Mouse (Mus musculus): ENCODE measurements at regions not wholly inside any gene's neighbourhood (a gene's known extent, or its start where the extent isn't known, plus 50 kb on each side); places are given as distances from the start of the nearest gene placed in this dataset.

DNA sequence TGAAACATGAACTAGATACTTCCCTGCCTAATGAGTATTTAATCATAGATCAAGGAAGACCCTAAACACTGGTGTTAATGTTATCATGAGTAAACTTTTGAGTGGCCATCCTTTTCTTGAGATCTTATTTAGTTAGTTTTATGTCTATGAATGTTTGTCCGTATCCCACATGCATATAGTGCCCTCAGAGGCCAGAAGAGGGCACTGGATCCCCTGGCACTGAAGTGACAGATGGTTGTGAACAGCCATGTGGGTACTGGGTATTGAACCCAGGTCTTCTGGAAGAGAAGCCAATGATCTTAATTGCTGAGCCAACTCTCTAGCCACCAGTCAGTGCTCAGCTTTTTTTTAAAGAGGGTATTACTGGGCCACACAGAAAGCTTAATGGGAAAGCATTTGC lies 408.6 kb upstream of the Hnrnpa3 start:
- DNase-seq (ENCODE audit: low spot score), result no peak
- Histone ChIP-seq H3K27ac (ENCODE audit: low read depth, low read length) (no peak overlapping the region), H3K4me2 (ENCODE audit: low read depth) (no peak overlapping the region), H3K9ac (ENCODE audit: low read length) (no peak overlapping the region), H3K9me3 (ENCODE audit: control insufficient read depth, low read length) (no peaks in the 10 kb centered on the region), H3K27me3 (ENCODE audit: control insufficient read depth, insufficient read depth, low read length) (no peaks in the 10 kb centered on the region), H3K36me3 (ENCODE audit: control insufficient read depth, insufficient read depth, low read length) (no peaks in the 10 kb centered on the region), H3K4me1 (ENCODE audit: control insufficient read depth, insufficient read depth, low read length) (0 out of 2 replicates have a peak, but pooled peaks cover 2% of the 10 kb centered on the region), H3K4me3 (ENCODE audit: low read depth, low read length) (no peak overlapping the region)
- ATAC-seq (ENCODE audit: insufficient read depth, low FRiP score, low TSS enrichment), result no peak
- WGBS, result 89% methylated on average over 1 of the region's 1 CpGs

DNA sequence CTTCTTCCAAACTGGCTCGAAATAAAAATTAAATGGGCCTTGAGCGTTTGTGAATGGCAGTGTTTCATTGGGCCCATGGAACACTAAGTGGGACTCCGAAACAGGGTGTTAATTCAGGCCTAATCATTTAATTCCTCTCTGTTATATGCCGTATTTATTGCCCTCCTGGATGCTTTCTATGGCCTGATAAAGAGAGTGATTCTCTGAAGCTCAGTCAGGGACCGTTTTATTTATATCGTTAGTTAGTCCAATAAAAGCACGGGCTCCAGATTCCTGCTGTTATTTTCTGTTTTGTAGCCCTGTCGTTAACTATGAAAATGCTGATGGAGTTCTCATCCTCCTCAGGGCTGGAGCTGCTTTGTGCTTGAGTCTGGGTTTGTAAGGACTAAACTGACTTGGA lies 406.2 kb upstream of the Hnrnpa3 start:
- ATAC-seq (ENCODE audit: insufficient read depth, low FRiP score, low TSS enrichment) (no peak), DNase-seq (ENCODE audit: low spot score) (no peak)
- no peak overlapping the region for H3K4me3 ChIP-seq (ENCODE audit: low read depth, low read length)
- H3K4me2 ChIP-seq (ENCODE audit: low read depth), result no peak overlapping the region
- no peak overlapping the region for H3K27ac ChIP-seq (ENCODE audit: low read depth, low read length)
- H3K36me3 ChIP-seq (ENCODE audit: control insufficient read depth, insufficient read depth, low read length), result no peaks in the 10 kb centered on the region
- no peaks in the 10 kb centered on the region for H3K27me3 ChIP-seq (ENCODE audit: control insufficient read depth, insufficient read depth, low read length)
- H3K9ac ChIP-seq (ENCODE audit: low read length), result no peak overlapping the region
- H3K9me3 ChIP-seq (ENCODE audit: control insufficient read depth, low read length), result no peaks in the 10 kb centered on the region
- 51% methylated on average over 8 of the region's 8 CpGs for WGBS
- no peaks in the 10 kb centered on the region for H3K4me1 ChIP-seq (ENCODE audit: control insufficient read depth, insufficient read depth, low read length)

DNA sequence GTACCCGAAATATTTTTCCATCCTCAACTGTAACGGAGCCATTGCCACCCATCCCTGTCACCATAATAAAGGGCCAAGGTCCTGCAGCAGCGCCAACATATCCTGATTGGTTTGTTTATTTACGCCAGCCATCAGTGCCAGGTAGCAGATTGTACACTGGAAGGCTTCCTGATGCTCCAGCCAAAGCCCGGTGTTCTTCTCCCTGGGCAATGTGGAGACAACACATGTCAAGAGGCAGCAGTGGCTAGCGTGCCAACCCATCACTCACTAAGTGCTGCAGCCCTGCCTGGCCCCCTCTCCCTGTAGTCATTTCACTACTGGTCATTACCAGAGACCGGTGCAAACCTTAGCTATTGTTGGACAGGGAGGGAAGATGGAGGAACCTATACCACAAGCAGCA lies 393.8 kb upstream of the Hnrnpa3 start:
- ATAC-seq (ENCODE audit: insufficient read depth, low FRiP score, low TSS enrichment), result no peak
- peaks cover 5% of the 10 kb centered on the region; the same call in 1 of the 2 replicates for H3K4me1 ChIP-seq (ENCODE audit: control insufficient read depth, insufficient read depth, low read length)
- no peak overlapping the region for H3K27ac ChIP-seq (ENCODE audit: low read depth, low read length)
- no peak for DNase-seq (ENCODE audit: low spot score)
- H3K4me3 ChIP-seq (ENCODE audit: low read depth, low read length), result no peak overlapping the region
- H3K9ac ChIP-seq (ENCODE audit: low read length), result no peak overlapping the region
- H3K27me3 ChIP-seq (ENCODE audit: control insufficient read depth, insufficient read depth, low read length), result no peaks in the 10 kb centered on the region
- no peak overlapping the region for H3K4me2 ChIP-seq (ENCODE audit: low read depth)
- H3K36me3 ChIP-seq (ENCODE audit: control insufficient read depth, insufficient read depth, low read length), result no peaks in the 10 kb centered on the region
- H3K9me3 ChIP-seq (ENCODE audit: control insufficient read depth, low read length), result no peaks in the 10 kb centered on the region
- WGBS, result 69% methylated on average over 7 of the region's 7 CpGs

DNA sequence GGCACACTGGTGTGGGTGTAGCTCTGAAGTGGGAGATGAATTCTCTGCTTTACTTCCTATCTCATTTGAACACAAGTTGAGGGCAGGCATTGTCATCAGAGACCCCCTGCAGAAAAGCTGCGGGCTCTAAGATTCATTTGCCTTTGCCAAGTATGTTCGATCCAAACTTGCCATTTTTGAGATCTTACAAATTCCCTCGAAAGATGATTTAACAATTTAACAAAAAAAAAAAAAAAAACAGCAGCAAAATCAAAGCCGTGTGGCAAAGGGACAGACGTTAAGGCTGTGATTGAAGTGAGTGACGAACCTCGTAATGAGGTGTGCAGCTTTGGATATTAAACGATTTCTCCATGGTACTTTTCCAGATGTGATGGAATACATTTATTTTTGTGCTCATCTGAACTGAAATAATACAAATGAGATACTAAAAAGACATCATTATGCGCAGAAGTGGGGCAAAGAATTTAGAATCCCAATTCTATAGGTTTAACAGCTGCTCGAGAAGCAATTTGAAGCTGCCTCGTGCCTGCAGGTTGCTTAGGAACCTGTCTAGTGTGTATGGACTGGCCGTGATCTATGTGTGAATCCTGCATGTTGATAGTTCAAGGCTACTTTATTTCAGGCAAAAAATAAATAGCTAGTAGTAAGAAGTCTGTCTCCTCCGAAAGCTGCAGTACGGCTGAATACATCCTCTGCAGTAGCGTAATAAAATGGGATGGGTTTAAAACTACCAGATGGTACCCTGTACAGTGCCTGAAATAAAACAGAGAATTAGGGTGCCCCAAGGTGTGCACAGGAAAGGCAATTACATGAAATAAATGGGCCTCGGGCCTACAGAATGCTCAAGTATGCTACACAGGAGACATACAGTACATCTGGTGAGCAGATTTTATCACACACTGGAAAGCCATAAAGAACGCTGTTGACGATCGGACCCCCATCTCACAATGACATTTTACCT lies 393.0 kb upstream of the Hnrnpa3 start:
- H3K4me3 ChIP-seq (ENCODE audit: low read depth, low read length), result no peak overlapping the region
- H3K27ac ChIP-seq (ENCODE audit: low read depth, low read length), result no peak overlapping the region
- peaks cover 5% of the 10 kb centered on the region; the same call in 1 of the 2 replicates for H3K4me1 ChIP-seq (ENCODE audit: control insufficient read depth, insufficient read depth, low read length)
- H3K9ac ChIP-seq (ENCODE audit: low read length), result no peak overlapping the region
- no peak for ATAC-seq (ENCODE audit: insufficient read depth, low FRiP score, low TSS enrichment)
- H3K27me3 ChIP-seq (ENCODE audit: control insufficient read depth, insufficient read depth, low read length), result no peaks in the 10 kb centered on the region
- WGBS, result 65% methylated on average over 19 of the region's 19 CpGs
- DNase-seq (ENCODE audit: low spot score), result no peak
- H3K4me2 ChIP-seq (ENCODE audit: low read depth), result no peak overlapping the region
- no peaks in the 10 kb centered on the region for H3K9me3 ChIP-seq (ENCODE audit: control insufficient read depth, low read length)
- no peaks in the 10 kb centered on the region for H3K36me3 ChIP-seq (ENCODE audit: control insufficient read depth, insufficient read depth, low read length)

DNA sequence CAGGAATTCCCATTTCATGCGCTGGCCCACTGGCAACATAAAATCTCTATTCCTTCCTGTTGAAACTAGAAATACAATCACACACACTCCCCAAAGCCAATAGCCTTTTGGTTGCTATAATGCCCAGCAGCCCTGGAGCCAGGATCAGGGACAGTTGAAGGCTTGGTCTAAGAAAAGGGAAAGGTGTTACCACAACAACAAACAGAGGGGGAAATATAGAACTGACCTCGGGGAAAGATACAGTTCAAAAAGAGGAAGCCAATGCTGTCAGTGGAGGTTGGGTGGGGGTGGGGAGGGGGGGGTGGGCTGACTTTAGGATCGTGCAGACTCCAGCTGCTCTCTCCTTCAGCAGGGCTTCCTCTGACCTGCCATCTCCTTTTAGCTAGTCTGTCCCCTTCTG lies 391.1 kb upstream of the Hnrnpa3 start:
- 73% methylated on average over 3 of the region's 3 CpGs for WGBS
- DNase-seq (ENCODE audit: low spot score), result no peak

DNA sequence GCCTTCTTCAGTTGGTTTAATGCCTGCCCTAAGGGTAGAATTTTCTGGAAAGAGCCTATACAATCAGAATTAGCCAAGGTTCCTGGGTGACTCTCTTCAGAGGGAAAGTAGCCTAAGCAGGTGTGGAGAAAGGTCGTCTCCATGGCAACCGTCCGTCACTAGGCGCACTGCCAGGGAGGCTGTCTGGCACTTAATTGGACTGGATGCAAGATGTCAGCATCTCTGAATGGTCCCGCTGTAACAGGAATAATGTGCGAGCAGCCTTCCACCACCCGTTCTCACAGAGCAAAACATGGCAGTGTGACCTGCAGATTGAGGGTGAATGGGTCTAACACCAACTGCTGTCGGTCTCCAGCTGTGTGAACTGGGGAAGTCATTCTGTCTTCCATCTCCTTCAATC lies 389.6 kb upstream of the Hnrnpa3 start:
- no peak for ATAC-seq (ENCODE audit: insufficient read depth, low FRiP score, low TSS enrichment)
- WGBS, result 47% methylated on average over 8 of the region's 8 CpGs
- no peak overlapping the region for H3K4me3 ChIP-seq (ENCODE audit: low read depth, low read length)
- no peaks in the 10 kb centered on the region for H3K9me3 ChIP-seq (ENCODE audit: control insufficient read depth, low read length)
- peak; percentile 61 for DNase-seq (ENCODE audit: low spot score)
- H3K27ac ChIP-seq (ENCODE audit: low read depth, low read length), result no peak overlapping the region
- H3K4me1 ChIP-seq (ENCODE audit: control insufficient read depth, insufficient read depth, low read length), result peaks cover 5% of the 10 kb centered on the region; the same call in 1 of the 2 replicates
- H3K36me3 ChIP-seq (ENCODE audit: control insufficient read depth, insufficient read depth, low read length), result no peaks in the 10 kb centered on the region
- H3K27me3 ChIP-seq (ENCODE audit: control insufficient read depth, insufficient read depth, low read length), result no peaks in the 10 kb centered on the region
- H3K4me2 ChIP-seq (ENCODE audit: low read depth), result no peak overlapping the region
- H3K9ac ChIP-seq (ENCODE audit: low read length), result no peak overlapping the region

More for the DNA sequence above, 391.1 kb upstream of the Hnrnpa3 start:
- Histone ChIP-seq H3K27ac (ENCODE audit: low read depth, low read length) (no peak overlapping the region), H3K9ac (ENCODE audit: low read length) (no peak overlapping the region), H3K9me3 (ENCODE audit: control insufficient read depth, low read length) (no peaks in the 10 kb centered on the region), H3K27me3 (ENCODE audit: control insufficient read depth, insufficient read depth, low read length) (no peaks in the 10 kb centered on the region), H3K4me2 (ENCODE audit: low read depth) (no peak overlapping the region), H3K36me3 (ENCODE audit: control insufficient read depth, insufficient read depth, low read length) (no peaks in the 10 kb centered on the region), H3K4me3 (ENCODE audit: low read depth, low read length) (no peak overlapping the region), H3K4me1 (ENCODE audit: control insufficient read depth, insufficient read depth, low read length) (peaks cover 5% of the 10 kb centered on the region; the same call in 1 of the 2 replicates)
- no peak for ATAC-seq (ENCODE audit: insufficient read depth, low FRiP score, low TSS enrichment)

DNA sequence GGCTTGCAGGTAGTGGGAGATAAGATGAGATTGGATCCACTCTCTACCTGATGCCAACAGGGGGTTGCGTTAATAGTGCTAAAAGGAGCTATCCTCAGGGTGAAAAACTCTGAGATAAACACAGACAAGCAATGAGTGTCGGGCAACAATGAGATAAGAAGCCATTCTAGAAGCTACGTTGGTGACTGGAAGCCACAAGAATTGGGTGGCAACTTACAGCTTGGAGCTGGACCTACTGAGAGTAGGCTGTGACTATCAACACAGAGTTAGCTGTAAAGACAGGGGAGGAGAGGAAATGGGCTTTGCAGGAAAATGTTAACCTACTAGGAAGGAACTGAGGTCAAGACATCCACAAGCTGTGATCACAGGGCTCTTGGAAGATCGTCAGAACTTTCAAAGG lies 388.9 kb upstream of the Hnrnpa3 start:
- H3K4me1 ChIP-seq (ENCODE audit: control insufficient read depth, insufficient read depth, low read length), result peaks cover 5% of the 10 kb centered on the region; the same call in 1 of the 2 replicates
- H3K27ac ChIP-seq (ENCODE audit: low read depth, low read length), result no peak overlapping the region
- no peak for DNase-seq (ENCODE audit: low spot score)
- H3K36me3 ChIP-seq (ENCODE audit: control insufficient read depth, insufficient read depth, low read length), result no peaks in the 10 kb centered on the region
- no peak overlapping the region for H3K9ac ChIP-seq (ENCODE audit: low read length)
- H3K4me3 ChIP-seq (ENCODE audit: low read depth, low read length), result no peak overlapping the region
- ATAC-seq (ENCODE audit: insufficient read depth, low FRiP score, low TSS enrichment), result no peak
- no peaks in the 10 kb centered on the region for H3K27me3 ChIP-seq (ENCODE audit: control insufficient read depth, insufficient read depth, low read length)
- H3K9me3 ChIP-seq (ENCODE audit: control insufficient read depth, low read length), result no peaks in the 10 kb centered on the region
- H3K4me2 ChIP-seq (ENCODE audit: low read depth), result no peak overlapping the region
- WGBS, result 80% methylated on average over 4 of the region's 4 CpGs

DNA sequence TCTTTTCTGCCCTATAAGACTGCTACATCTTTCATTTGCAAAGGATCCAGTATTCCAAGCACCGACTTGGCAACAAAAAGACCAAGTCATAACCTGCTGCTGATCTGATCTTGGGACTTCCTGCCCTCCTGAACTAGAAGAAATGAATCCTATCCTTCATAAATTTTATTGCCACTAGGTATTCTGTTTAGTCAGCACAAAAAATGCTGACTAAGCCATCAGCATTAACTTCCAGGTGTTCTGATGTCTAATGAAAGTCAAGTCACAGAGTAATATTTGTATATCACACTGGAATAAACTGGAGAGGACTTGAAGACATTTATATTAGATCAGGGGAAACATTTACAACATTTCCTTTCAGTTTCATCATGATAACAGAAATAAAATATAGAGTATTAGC lies 371.2 kb upstream of the Hnrnpa3 start:
- no peak overlapping the region for H3K4me3 ChIP-seq (ENCODE audit: low read depth, low read length)
- no peaks in the 10 kb centered on the region for H3K9me3 ChIP-seq (ENCODE audit: control insufficient read depth, low read length)
- 83% methylated on average over 1 of the region's 1 CpGs for WGBS
- no peaks in the 10 kb centered on the region for H3K4me1 ChIP-seq (ENCODE audit: control insufficient read depth, insufficient read depth, low read length)
- no peaks in the 10 kb centered on the region for H3K27me3 ChIP-seq (ENCODE audit: control insufficient read depth, insufficient read depth, low read length)
- no peak overlapping the region for H3K9ac ChIP-seq (ENCODE audit: low read length)
- DNase-seq (ENCODE audit: low spot score) (no peak), ATAC-seq (ENCODE audit: insufficient read depth, low FRiP score, low TSS enrichment) (no peak)
- no peak overlapping the region for H3K27ac ChIP-seq (ENCODE audit: low read depth, low read length)
- H3K4me2 ChIP-seq (ENCODE audit: low read depth), result no peak overlapping the region
- H3K36me3 ChIP-seq (ENCODE audit: control insufficient read depth, insufficient read depth, low read length), result no peaks in the 10 kb centered on the region

DNA sequence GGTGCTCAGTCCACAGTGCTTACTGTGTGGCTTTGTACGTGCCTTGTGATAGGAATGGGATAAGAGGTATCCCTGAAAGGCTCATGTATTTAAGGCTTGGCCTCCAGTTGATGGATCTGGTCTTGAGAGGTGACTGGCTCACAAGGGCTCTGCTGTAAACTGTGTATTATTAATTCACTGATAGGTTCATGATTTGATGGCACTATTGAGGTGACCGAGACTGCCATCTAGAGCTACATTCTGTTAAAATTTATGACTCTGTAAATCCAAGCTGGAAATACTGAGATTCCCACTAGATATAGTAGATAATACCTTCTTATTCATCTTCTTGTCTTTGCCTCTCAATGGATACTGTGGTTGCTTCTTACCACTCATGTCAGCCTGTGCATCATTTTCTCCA lies 367.4 kb upstream of the Hnrnpa3 start:
- no peaks in the 10 kb centered on the region for H3K27me3 ChIP-seq (ENCODE audit: control insufficient read depth, insufficient read depth, low read length)
- H3K4me2 ChIP-seq (ENCODE audit: low read depth), result no peak overlapping the region
- H3K27ac ChIP-seq (ENCODE audit: low read depth, low read length), result no peak overlapping the region

More for the DNA sequence above, 367.4 kb upstream of the Hnrnpa3 start:
- DNase-seq (ENCODE audit: low spot score), result no peak
- H3K4me3 ChIP-seq (ENCODE audit: low read depth, low read length), result no peak overlapping the region
- WGBS, result 79% methylated on average over 2 of the region's 2 CpGs
- H3K9ac ChIP-seq (ENCODE audit: low read length), result no peak overlapping the region
- H3K36me3 ChIP-seq (ENCODE audit: control insufficient read depth, insufficient read depth, low read length), result no peaks in the 10 kb centered on the region
- H3K9me3 ChIP-seq (ENCODE audit: control insufficient read depth, low read length), result no peaks in the 10 kb centered on the region
- no peaks in the 10 kb centered on the region for H3K4me1 ChIP-seq (ENCODE audit: control insufficient read depth, insufficient read depth, low read length)
- ATAC-seq (ENCODE audit: insufficient read depth, low FRiP score, low TSS enrichment), result no peak
